Mouse (Mus musculus) gastrocnemius, postnatal 14 days (tissue): ENCODE results near the gene Fam189a1. TPM values are rescaled to one million over a fixed set of nuclear protein-coding genes. Genes with fewer than 3 reads are reported as not detected.

Source experiments
- DNase-seq: peaks from one replicate; pipeline ENCODE4 v3.0.0; 2021; ENCODE audit warnings: mixed read lengths
- intact Hi-C: fragments of 180-260 bp; cut with DNase I; formaldehyde crosslinking; loops from one replicate; pipeline ENCODE4 v1.15.1; 2025; ENCODE audit warnings: low total_unique reads
- total RNA-seq, 2 experiments: library from RNA; stranded (reverse); gene quantifications; 2 replicates each; pipeline ENCODE4 v1.2.3; 2021

The Fam189a1 gene
- total RNA-seq, 2 experiments from 2014 or later = 0.09 TPM; not detected in 1

GRCm38 (mm10) chr7:65105097-65105467 is 51.3 kb downstream of the Fam189a1 start:
- intact Hi-C loops = no loop called here
- DNase-seq = no peak

GRCm38 (mm10) chr7:65104207-65105096 is 51.9 kb downstream of the Fam189a1 start:
- intact Hi-C loops = no loop called here
- no peak for DNase-seq

- intact Hi-C loops = no loop called here
Observed at GRCm38 (mm10) chr7:65101661-65102060, 54.7 kb downstream of the Fam189a1 start.

GRCm38 (mm10) chr7:65097708-65098107 is 58.7 kb downstream of the Fam189a1 start:
- intact Hi-C loops = no loop called here
- DNase-seq = no peak

More at GRCm38 (mm10) chr7:65101661-65102060, 54.7 kb downstream of the Fam189a1 start:
- DNase-seq = no peak

GRCm38 (mm10) chr7:65095631-65096107 is 60.7 kb downstream of the Fam189a1 start:
- intact Hi-C loops = no loop called here
- peak; percentile 31 for DNase-seq

GRCm38 (mm10) chr7:65093314-65093713 is 63.1 kb downstream of the Fam189a1 start:
- intact Hi-C loops = no loop called here
- DNase-seq = no peak

- DNase-seq = no peak
- intact Hi-C loops = no loop called here
Observed at GRCm38 (mm10) chr7:65091486-65091885, 64.9 kb downstream of the Fam189a1 start.

- intact Hi-C loops = no loop called here
- no peak for DNase-seq
Observed at GRCm38 (mm10) chr7:65085972-65086371, 70.4 kb downstream of the Fam189a1 start.

- intact Hi-C loops = no loop called here
- DNase-seq = no peak
Observed at GRCm38 (mm10) chr7:65082778-65083091, 73.6 kb downstream of the Fam189a1 start.

GRCm38 (mm10) chr7:65081979-65082777 is 74.2 kb downstream of the Fam189a1 start:
- intact Hi-C loops = no loop called here
- DNase-seq = no peak

- intact Hi-C loops = loop anchor here (10.0 kb wide), 1 partner anchor 121 kb away; no protein-coding TSS in a partner anchor
- no peak for DNase-seq
Observed at GRCm38 (mm10) chr7:65076134-65076533, 80.2 kb downstream of the Fam189a1 start.

- intact Hi-C loops = loop anchor here (10.0 kb wide), 1 partner anchor 119 kb away; no protein-coding TSS in a partner anchor
- DNase-seq = no peak
Observed at GRCm38 (mm10) chr7:65074194-65074593, 82.2 kb downstream of the Fam189a1 start.

- intact Hi-C loops = loop anchor here (10.0 kb wide), 1 partner anchor 119 kb away; no protein-coding TSS in a partner anchor
- DNase-seq = peak; percentile 54
Observed at GRCm38 (mm10) chr7:65073555-65073954, 82.8 kb downstream of the Fam189a1 start.

- intact Hi-C loops = no loop called here
- DNase-seq = no peak
Observed at GRCm38 (mm10) chr7:65066211-65066610, 90.2 kb downstream of the Fam189a1 start.

GRCm38 (mm10) chr7:65065457-65065856 is 90.9 kb downstream of the Fam189a1 start:
- intact Hi-C loops = no loop called here
- DNase-seq = no peak

- intact Hi-C loops = no loop called here
- no peak for DNase-seq
Observed at GRCm38 (mm10) chr7:65064638-65065037, 91.7 kb downstream of the Fam189a1 start.

- no peak for DNase-seq
- intact Hi-C loops = no loop called here
Observed at GRCm38 (mm10) chr7:65064096-65064495, 92.3 kb downstream of the Fam189a1 start.

- intact Hi-C loops = no loop called here
Observed at GRCm38 (mm10) chr7:65060163-65060799, 96.1 kb downstream of the Fam189a1 start.

GRCm38 (mm10) chr7:65056864-65057263 is 99.5 kb downstream of the Fam189a1 start:
- DNase-seq = no peak
- intact Hi-C loops = no loop called here

More at GRCm38 (mm10) chr7:65060163-65060799, 96.1 kb downstream of the Fam189a1 start:
- no peak for DNase-seq

- intact Hi-C loops = no loop called here
- no peak for DNase-seq
Observed at GRCm38 (mm10) chr7:65051986-65052385, 104.4 kb downstream of the Fam189a1 start.
